Mouse (Mus musculus) embryonic facial prominence, embryonic 15.5 days (tissue): ENCODE measurements around the gene Fras1. TPM values are rescaled to one million over a fixed set of nuclear protein-coding genes. Genes with fewer than 3 reads are reported as not detected.
A peak's percentile ranks its signal among the peaks of the same experiment; 100 is the strongest.

Experiments
- ATAC-seq: fragments of 200-750 bp; cut with Nextera tagmentation; 2 replicates; pipeline ENCODE4 v1.8.0; 2017; ENCODE audit warnings: low read depth, moderate TSS enrichment; ENCODE audit not compliant: insufficient number of reproducible peaks, low FRiP score, low TSS enrichment
- H3K27ac ChIP-seq: fragments of 300-500 bp; sonication (generic); replicated peaks from 2 replicates; pipeline ENCODE4 v1.5.1; 2015; ENCODE audit warnings: mild to moderate bottlenecking, inconsistent platforms
- H3K27me3 ChIP-seq: fragments of 300-500 bp; sonication (generic); 2 replicates; pipeline ENCODE4 v1.6.1; 2015; ENCODE audit warnings: inconsistent platforms
- H3K36me3 ChIP-seq: fragments of 300-500 bp; sonication (generic); 2 replicates; pipeline ENCODE4 v1.6.1; 2015; ENCODE audit warnings: mild to moderate bottlenecking, inconsistent platforms
- H3K4me1 ChIP-seq: fragments of 300-500 bp; sonication (generic); 2 replicates; pipeline ENCODE4 v1.6.1; 2015; ENCODE audit warnings: inconsistent platforms
- H3K4me2 ChIP-seq: fragments of 300-500 bp; sonication (generic); replicated peaks from 2 replicates; pipeline ENCODE4 v1.6.1; 2015; ENCODE audit warnings: mild to moderate bottlenecking, inconsistent platforms
- H3K4me3 ChIP-seq: fragments of 300-500 bp; sonication (generic); replicated peaks from 2 replicates; pipeline ENCODE4 v1.5.1; 2015; ENCODE audit warnings: mild to moderate bottlenecking, inconsistent platforms
- H3K9ac ChIP-seq: fragments of 300-500 bp; sonication (generic); 2 replicates; pipeline ENCODE4 v1.6.1; 2015; ENCODE audit warnings: inconsistent platforms
- H3K9me3 ChIP-seq: fragments of 300-500 bp; sonication (generic); replicated peaks from 2 replicates; pipeline ENCODE4 v1.6.1; 2016; ENCODE audit warnings: inconsistent platforms
- WGBS: fragments of 180-500 bp; shearing (Covaris S2); methylation state at CpG from one replicate; pipeline ENCODE4 v1.1.7; 2015; 5-methylcytosine and 5-hydroxymethylcytosine counted together
- polyA plus RNA-seq: library from polyadenylated mRNA; unstranded; fragments of >200 nt; fragmentation: Nextera tagmentation; extraction: Ambion mirVana; gene quantifications from 2 replicates; pipeline ENCODE4 v1.2.1, GENCODE M21; 2015

Fras1 gene
- polyA plus RNA-seq, 1 experiment from 2014 or later = 18.7 TPM

DNA sequence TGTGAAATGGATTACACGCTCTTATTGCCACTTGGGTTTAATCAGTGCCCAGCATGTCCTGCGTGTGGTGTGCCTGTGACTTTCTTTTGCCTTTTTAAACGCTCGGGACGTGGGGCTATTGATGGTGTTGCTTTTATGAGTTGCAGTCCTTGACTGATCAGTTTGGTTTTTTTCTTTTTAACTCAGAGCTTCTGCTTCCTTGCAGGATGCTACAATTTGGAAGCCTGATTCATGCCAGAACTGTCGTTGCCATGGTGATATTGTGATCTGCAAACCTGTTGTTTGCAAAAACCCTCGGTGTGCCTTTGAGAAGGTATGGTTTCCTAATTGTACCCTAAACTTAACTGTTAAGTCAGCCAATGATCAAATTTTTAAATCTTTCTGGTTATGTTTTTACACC is 154.5 kb downstream of the Fras1 start:
- Histone ChIP-seq H3K9ac (no peak overlapping the region), H3K4me3 (no peak overlapping the region), H3K27me3 (no peaks in the 10 kb centered on the region), H3K9me3 (no peaks in the 10 kb centered on the region), H3K36me3 (no peaks in the 10 kb centered on the region), H3K4me1 (no peaks in the 10 kb centered on the region), H3K4me2 (no peak overlapping the region), H3K27ac (no peak overlapping the region)
- 57% methylated on average over 7 of the region's 7 CpGs for WGBS
- no peak for ATAC-seq

GRCm38 (mm10) chr5:96530516-96530915 is 156.8 kb downstream of the Fras1 start:
- ATAC-seq = no peak
- Histone ChIP-seq H3K36me3 (no peaks in the 10 kb centered on the region), H3K9me3 (no peaks in the 10 kb centered on the region), H3K4me3 (no peak overlapping the region), H3K4me2 (no peak overlapping the region), H3K27ac (no peak overlapping the region), H3K27me3 (no peaks in the 10 kb centered on the region), H3K9ac (no peak overlapping the region), H3K4me1 (no peaks in the 10 kb centered on the region)
- 76% methylated on average over 3 of the region's 3 CpGs for WGBS

GRCm38 (mm10) chr5:96531962-96532361 is 158.2 kb downstream of the Fras1 start:
- no peak for ATAC-seq
- no peak overlapping the region for H3K27ac ChIP-seq
- no peaks in the 10 kb centered on the region for H3K4me1 ChIP-seq

DNA sequence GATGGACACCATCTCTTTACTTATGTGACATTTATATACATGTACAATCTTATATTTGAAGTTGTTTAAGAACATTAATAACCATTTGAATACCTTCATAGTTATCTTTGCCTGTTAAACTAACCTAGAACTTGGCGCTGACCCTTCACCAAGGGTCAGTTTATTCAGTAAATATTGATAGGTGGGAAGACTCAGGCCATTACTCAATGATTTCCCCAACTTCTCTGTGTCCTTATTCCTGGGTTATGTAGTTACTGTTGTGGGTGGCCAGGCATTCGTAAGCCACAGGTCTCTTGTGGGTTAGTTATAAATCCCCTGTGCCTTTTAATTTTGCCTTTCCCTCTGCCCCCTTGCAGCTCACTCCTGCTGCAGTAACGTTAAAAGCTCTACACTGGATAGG is 162.8 kb downstream of the Fras1 start:
- Histone ChIP-seq H3K9ac (no peak overlapping the region), H3K27me3 (no peaks in the 10 kb centered on the region), H3K4me3 (no peak overlapping the region), H3K36me3 (no peaks in the 10 kb centered on the region), H3K27ac (no peak overlapping the region), H3K9me3 (no peaks in the 10 kb centered on the region), H3K4me2 (no peak overlapping the region), H3K4me1 (no peaks in the 10 kb centered on the region)
- ATAC-seq = no peak
- WGBS = 71% methylated on average over 3 of the region's 3 CpGs

More at GRCm38 (mm10) chr5:96531962-96532361, 158.2 kb downstream of the Fras1 start:
- no peak overlapping the region for H3K4me3 ChIP-seq
- H3K9ac ChIP-seq = no peak overlapping the region
- no peaks in the 10 kb centered on the region for H3K36me3 ChIP-seq
- H3K9me3 ChIP-seq = no peaks in the 10 kb centered on the region
- no peaks in the 10 kb centered on the region for H3K27me3 ChIP-seq
- no peak overlapping the region for H3K4me2 ChIP-seq

DNA sequence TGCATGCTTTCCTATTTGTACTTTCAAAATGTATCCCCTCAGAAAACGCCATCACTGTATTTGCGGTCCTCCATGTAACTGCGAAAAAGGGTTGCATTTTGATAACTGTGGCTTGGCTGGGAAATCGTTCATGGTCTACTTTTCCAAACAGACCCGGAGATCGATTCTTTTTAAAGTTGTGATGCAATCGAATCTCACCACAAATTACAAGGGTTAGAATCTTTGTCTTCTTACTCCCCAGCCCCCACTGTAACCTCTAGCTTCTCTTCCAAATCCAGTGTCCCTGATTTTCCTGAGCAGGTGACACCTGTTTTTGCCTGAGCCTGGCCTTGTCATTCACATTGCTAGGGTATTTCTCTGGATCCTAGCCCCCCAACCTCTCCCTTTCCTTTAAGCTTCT is 163.2 kb downstream of the Fras1 start:
- 68% methylated on average over 7 of the region's 7 CpGs for WGBS
- Histone ChIP-seq H3K9ac (no peak overlapping the region), H3K4me3 (no peak overlapping the region), H3K4me2 (no peak overlapping the region), H3K9me3 (no peaks in the 10 kb centered on the region), H3K27ac (no peak overlapping the region), H3K4me1 (no peaks in the 10 kb centered on the region), H3K36me3 (no peaks in the 10 kb centered on the region), H3K27me3 (no peaks in the 10 kb centered on the region)
- ATAC-seq = no peak

DNA sequence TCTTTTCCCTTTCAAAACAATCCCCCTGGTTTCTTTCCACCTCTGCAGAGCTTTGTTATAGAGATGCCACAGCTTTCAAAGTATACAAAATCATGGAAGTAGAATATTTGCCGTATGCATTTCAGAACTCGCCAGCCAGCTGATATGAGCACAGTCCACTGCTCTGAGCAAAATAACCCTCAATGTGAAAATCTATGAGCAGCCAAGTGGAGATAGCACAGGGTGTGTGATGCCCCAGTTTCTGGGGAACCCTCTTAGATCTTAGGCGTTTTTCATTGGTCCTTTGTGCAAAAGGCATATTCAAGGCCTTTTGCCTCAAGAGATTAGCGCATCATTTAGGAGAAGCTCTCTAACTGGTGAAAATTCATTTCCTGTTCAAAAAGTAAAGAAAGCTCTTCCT is 170.4 kb downstream of the Fras1 start:
- Histone ChIP-seq H3K4me2 (no peak overlapping the region), H3K9me3 (no peaks in the 10 kb centered on the region), H3K27me3 (no peaks in the 10 kb centered on the region), H3K36me3 (no peaks in the 10 kb centered on the region), H3K4me3 (no peak overlapping the region), H3K9ac (no peak overlapping the region), H3K27ac (no peak overlapping the region), H3K4me1 (no peaks in the 10 kb centered on the region)
- 88% methylated on average over 4 of the region's 4 CpGs for WGBS
- no peak for ATAC-seq

DNA sequence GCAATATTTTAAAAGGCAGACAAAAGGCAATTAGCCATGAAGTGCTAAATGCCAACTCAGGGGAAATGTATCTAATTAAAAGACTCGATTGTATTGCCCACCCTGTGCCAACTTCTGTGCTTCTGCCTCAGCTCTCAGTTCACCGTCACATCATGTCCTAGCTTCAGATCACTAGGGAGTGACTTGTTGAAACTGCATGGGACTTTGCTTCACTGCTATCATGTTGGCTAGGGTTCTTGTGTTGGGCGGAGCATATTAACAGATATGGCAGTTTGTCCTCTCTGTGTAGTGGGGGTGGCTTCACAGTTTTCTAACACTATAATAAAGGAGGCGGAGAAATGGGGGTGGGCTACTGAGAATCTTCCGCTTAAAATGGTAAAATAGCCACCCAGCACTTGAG is 172.2 kb downstream of the Fras1 start:
- Histone ChIP-seq H3K36me3 (no peaks in the 10 kb centered on the region), H3K4me3 (no peak overlapping the region)

DNA sequence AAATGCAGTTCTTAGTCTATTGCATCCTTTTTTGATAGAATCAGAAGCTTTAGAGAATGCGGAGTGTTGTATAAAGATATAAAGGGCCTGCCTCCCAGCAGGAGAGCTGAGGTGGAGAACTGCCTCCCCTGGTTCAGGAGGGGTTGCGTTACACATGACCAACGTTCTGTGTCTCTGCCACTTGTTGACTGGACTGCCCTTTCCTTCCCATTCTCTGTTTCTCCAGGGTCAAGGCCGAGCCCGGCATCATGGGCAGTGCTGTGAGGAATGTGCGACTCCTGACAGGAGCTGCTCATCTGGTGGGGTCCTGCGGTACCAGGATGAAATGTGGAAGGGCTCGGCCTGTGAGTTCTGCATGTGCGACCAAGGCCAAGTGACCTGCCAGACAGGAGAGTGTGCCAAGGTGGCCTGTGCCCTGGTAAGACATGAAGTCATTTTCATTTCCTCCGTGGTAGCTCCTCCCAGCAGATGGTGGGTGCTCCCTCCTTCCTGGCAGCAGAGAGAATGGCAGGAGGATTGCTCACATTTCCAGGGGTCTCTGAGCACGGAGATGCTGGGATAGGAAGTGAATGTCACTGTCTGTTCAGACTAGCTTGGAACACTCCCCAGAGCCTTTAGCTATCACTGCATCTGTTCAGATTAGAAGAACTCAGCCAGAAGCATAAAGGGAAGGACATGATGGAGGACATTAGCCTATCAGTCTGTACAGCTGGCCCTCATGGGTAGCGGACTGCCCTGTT is 181.4 kb downstream of the Fras1 start:
- Histone ChIP-seq H3K36me3 (no peaks in the 10 kb centered on the region), H3K4me2 (no peak overlapping the region)

More for the DNA sequence above, 172.2 kb downstream of the Fras1 start:
- no peaks in the 10 kb centered on the region for H3K27me3 ChIP-seq
- H3K27ac ChIP-seq = no peak overlapping the region
- no peaks in the 10 kb centered on the region for H3K9me3 ChIP-seq
- H3K4me2 ChIP-seq = no peak overlapping the region
- H3K4me1 ChIP-seq = no peaks in the 10 kb centered on the region
- WGBS = 88% methylated on average over 5 of the region's 5 CpGs
- no peak overlapping the region for H3K9ac ChIP-seq
- no peak for ATAC-seq

DNA sequence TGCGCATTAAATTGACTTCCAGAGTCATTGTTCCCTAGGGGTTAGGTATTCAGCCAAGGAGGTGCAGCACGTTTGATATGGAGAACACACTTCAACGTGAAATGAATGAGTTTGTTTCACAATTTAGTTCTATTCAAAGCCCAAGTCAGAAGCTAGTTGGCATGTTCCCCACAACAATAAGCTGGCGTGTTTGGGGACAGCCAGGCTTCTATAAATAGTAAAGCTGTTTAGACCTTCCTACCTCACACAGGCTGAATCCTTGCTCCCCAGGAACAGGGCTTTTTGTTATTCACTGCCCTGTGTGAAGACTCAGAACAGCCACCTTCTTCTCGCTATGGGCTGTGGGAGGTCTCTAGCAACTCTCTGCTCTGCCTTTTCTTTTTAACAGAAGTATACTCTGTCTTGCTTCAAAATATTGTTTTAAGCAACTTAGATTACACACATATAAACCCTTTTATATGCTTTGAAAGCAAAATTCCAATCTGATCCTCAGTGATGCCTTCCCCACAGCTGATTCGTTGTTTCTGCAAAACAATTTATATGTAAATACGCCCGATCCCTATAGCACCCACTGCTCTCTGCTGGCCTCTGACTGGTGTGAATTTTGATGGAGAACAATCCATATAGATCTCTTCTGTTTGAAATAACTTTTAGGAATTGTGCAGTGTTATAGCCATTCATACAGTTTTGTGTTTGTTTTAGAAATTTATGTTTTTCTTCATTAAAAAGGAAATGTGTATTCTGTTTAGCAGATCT is 184.5 kb downstream of the Fras1 start:
- Histone ChIP-seq H3K27me3 (no peaks in the 10 kb centered on the region), H3K4me2 (no peak overlapping the region), H3K4me3 (no peak overlapping the region), H3K9me3 (no peaks in the 10 kb centered on the region), H3K36me3 (no peaks in the 10 kb centered on the region), H3K27ac (no peak overlapping the region), H3K9ac (no peak overlapping the region), H3K4me1 (no peaks in the 10 kb centered on the region)
- no peak for ATAC-seq
- 50% methylated on average over 8 of the region's 8 CpGs for WGBS

More for the DNA sequence above, 181.4 kb downstream of the Fras1 start:
- Histone ChIP-seq H3K27ac (no peak overlapping the region), H3K9ac (no peak overlapping the region), H3K9me3 (no peaks in the 10 kb centered on the region), H3K4me3 (no peak overlapping the region), H3K27me3 (no peaks in the 10 kb centered on the region), H3K4me1 (no peaks in the 10 kb centered on the region)
- ATAC-seq = no peak
- 86% methylated on average over 12 of the region's 12 CpGs for WGBS

GRCm38 (mm10) chr5:96574586-96574985 is 200.8 kb downstream of the Fras1 start:
- Histone ChIP-seq H3K4me3 (no peak overlapping the region), H3K4me2 (no peak overlapping the region), H3K4me1 (0 out of 2 replicates have a peak, but pooled peaks cover 4% of the 10 kb centered on the region), H3K9me3 (no peaks in the 10 kb centered on the region), H3K9ac (no peak overlapping the region), H3K27ac (no peak overlapping the region), H3K27me3 (no peaks in the 10 kb centered on the region), H3K36me3 (peaks cover 5% of the 10 kb centered on the region; the same call in 1 of the 2 replicates)
- no peak for ATAC-seq
- 18% methylated on average over 4 of the region's 4 CpGs for WGBS

DNA sequence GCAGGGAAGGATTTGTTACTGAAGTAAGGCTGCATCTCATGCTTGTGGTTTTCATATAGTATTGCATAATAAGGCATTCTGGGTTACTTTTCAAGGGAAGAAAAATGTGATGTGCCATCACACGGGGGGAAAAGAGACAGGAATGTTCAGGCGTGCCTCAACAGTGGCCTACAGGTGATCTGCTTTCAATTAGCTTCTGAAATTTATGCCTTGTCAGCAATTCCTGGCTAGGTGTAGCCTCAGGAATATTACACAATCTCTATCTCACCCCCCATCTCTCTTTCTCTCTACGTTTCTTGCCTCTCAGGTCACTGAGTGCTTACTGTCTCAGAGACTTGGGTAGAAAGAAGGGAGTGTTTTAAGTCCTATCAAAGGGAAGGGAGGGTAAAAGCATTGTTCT is 204.9 kb downstream of the Fras1 start:
- 34% methylated on average over 3 of the region's 3 CpGs for WGBS
- H3K4me1 ChIP-seq = 0 out of 2 replicates have a peak, but pooled peaks cover 4% of the 10 kb centered on the region
- H3K27me3 ChIP-seq = no peaks in the 10 kb centered on the region
- H3K36me3 ChIP-seq = no peaks in the 10 kb centered on the region
- H3K9me3 ChIP-seq = no peaks in the 10 kb centered on the region
- no peak overlapping the region for H3K9ac ChIP-seq
- H3K4me2 ChIP-seq = no peak overlapping the region
- peak; percentile 34; the same call in 1 of the 2 replicates for ATAC-seq
- no peak overlapping the region for H3K27ac ChIP-seq
- H3K4me3 ChIP-seq = no peak overlapping the region
